Mouse (Mus musculus) left cerebral cortex, postnatal 25 days (tissue): ENCODE results near the gene Abhd2. TPM values are rescaled to one million over a fixed set of nuclear protein-coding genes. Genes with fewer than 3 reads are reported as not detected.

ENCODE experiments used
- DNase-seq, 2 experiments: peaks; one replicate each; pipeline ENCODE4 v3.0.0; 2022; ENCODE audit warnings: low spot score in 2 of 2, mixed read lengths in 1 of 2
- intact Hi-C: fragments of 180-260 bp; cut with DNase I; formaldehyde crosslinking; loops from one replicate; pipeline ENCODE4 v1.15.1; 2025
- total RNA-seq, 2 experiments: library from RNA; stranded (reverse); gene quantifications; 2 replicates each; pipeline ENCODE4 v1.2.3; 2021

Gene Abhd2
- total RNA-seq, 2 experiments from 2014 or later, result 103 to 120 TPM

- DNase-seq, result peak in 1 of 2 experiments; percentile 2
- intact Hi-C loops, result no loop called here
Measured at GRCm38 (mm10) chr7:79284160-79284888, 11.3 kb downstream of the Abhd2 start.

GRCm38 (mm10) chr7:79284889-79285280 is 11.9 kb downstream of the Abhd2 start:
- intact Hi-C loops, result no loop called here

GRCm38 (mm10) chr7:79285408-79285807 is 12.4 kb downstream of the Abhd2 start:
- no peak for DNase-seq
- intact Hi-C loops, result no loop called here

More at GRCm38 (mm10) chr7:79284889-79285280, 11.9 kb downstream of the Abhd2 start:
- peak in 1 of 2 experiments; percentile 4 for DNase-seq

- intact Hi-C loops, result loop anchor here (2.0 kb wide), 2 partner anchors 16 to 72 kb away; no protein-coding TSS in a partner anchor
- no peak for DNase-seq
Measured at GRCm38 (mm10) chr7:79287226-79287625, 14.2 kb downstream of the Abhd2 start.

GRCm38 (mm10) chr7:79287928-79288327 is 14.9 kb downstream of the Abhd2 start:
- no peak for DNase-seq
- intact Hi-C loops, result loop anchor here (2.0 kb wide), 2 partner anchors 17 to 71 kb away; no protein-coding TSS in a partner anchor

- intact Hi-C loops, result no loop called here
- DNase-seq, result peak in 1 of 2 experiments; percentile 81
Measured at GRCm38 (mm10) chr7:79288422-79288821, 15.4 kb downstream of the Abhd2 start.

- DNase-seq, result no peak
- intact Hi-C loops, result no loop called here
Measured at GRCm38 (mm10) chr7:79293605-79294232, 20.7 kb downstream of the Abhd2 start.

GRCm38 (mm10) chr7:79294449-79294980 is 21.5 kb downstream of the Abhd2 start:
- DNase-seq, result no peak
- intact Hi-C loops, result no loop called here

GRCm38 (mm10) chr7:79295196-79295826 is 22.3 kb downstream of the Abhd2 start:
- intact Hi-C loops, result no loop called here
- DNase-seq, result peak in 1 of 2 experiments; percentile 79

GRCm38 (mm10) chr7:79298681-79299080 is 25.7 kb downstream of the Abhd2 start:
- no peak for DNase-seq
- intact Hi-C loops, result no loop called here

GRCm38 (mm10) chr7:79299548-79299947 is 26.5 kb downstream of the Abhd2 start:
- intact Hi-C loops, result no loop called here
- no peak for DNase-seq

- DNase-seq, result no peak
- intact Hi-C loops, result loop anchor here (2.0 kb wide), 1 partner anchor 54 kb away; no protein-coding TSS in a partner anchor
Measured at GRCm38 (mm10) chr7:79300432-79301151, 27.6 kb downstream of the Abhd2 start.

GRCm38 (mm10) chr7:79302145-79302544 is 29.1 kb downstream of the Abhd2 start:
- intact Hi-C loops, result no loop called here
- DNase-seq, result no peak

GRCm38 (mm10) chr7:79302586-79302985 is 29.6 kb downstream of the Abhd2 start:
- DNase-seq, result no peak
- intact Hi-C loops, result no loop called here

GRCm38 (mm10) chr7:79303183-79303761 is 30.3 kb downstream of the Abhd2 start:
- DNase-seq, result no peak
- intact Hi-C loops, result no loop called here

- DNase-seq, result no peak
- intact Hi-C loops, result loop anchor here (5.0 kb wide), 1 partner anchor 39 kb away; no protein-coding TSS in a partner anchor
Measured at GRCm38 (mm10) chr7:79308455-79309030, 35.5 kb downstream of the Abhd2 start.

- no peak for DNase-seq
- intact Hi-C loops, result loop anchor here (5.0 kb wide), 1 partner anchor 38 kb away; no protein-coding TSS in a partner anchor
Measured at GRCm38 (mm10) chr7:79309247-79310190, 36.5 kb downstream of the Abhd2 start.

GRCm38 (mm10) chr7:79310191-79310555 is 37.2 kb downstream of the Abhd2 start:
- intact Hi-C loops, result no loop called here
- no peak for DNase-seq
